ENCODE assay signal across 26 mouse cellular contexts in the genomic region with DNA sequence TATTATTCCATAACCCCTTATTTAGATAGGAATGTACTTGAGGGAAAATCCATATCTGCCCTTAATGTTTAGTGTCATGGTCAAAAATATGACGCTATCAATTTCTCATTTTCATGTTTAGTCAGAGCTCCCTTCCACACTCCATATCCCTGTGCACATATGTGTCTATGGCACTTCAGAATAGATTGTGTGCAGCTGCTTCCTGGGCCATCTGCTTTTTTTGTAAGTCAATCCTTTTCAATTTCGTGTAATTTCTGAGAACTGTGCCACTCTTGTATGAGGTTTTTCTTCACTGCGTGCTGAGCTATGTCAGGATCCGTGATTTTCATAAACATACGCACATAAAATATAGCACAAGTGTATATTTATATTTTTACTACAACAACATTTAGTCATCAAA.
DNase-seq lines count a peak whose midpoint lies in the region; ATAC-seq lines count a peak whose summit lies in the region.
"Had no signal": no experiment of that assay in that cellular context is flagged by ENCODE, and none has a peak within 500 bp of the region (broad histone marks: within the 10 kb centered on the region; RNA-seq: fewer than 3 reads in every experiment).

No protein-coding gene starts in this region.

- no peak for DNase-seq in forebrain, embryonic 10.5 days (ENCODE audit: extremely low spot score, low spot score)
- DNase-seq in layer of hippocampus, adult 9-11 months: peak; percentile 6
- DNase-seq in layer of hippocampus, adult 9-10 months (ENCODE audit: low spot score): no peak
- DNase-seq in mesoderm, embryonic 11.5 days (ENCODE audit: low read depth, low spot score): peak; percentile 2
- DNase-seq: adrenal gland, postnatal 10 days; adrenal gland, postnatal 36 days; B cell, adult 2 months; cerebellum, adult 18-20 months; cerebellum, adult 9-10 months; cerebellum, postnatal 14 days; gastrocnemius, postnatal 25 days; heart, adult 18-20 months; heart, postnatal 10 days; heart, postnatal 36 days; kidney, adult 18-20 months had no signal

- H3K4me3 ChIP-seq in forebrain, embryonic 16.5 days (replicated peaks; ENCODE audit: low read length): no peak overlapping the region
- no peak overlapping the region for H3K4me3 ChIP-seq in forebrain, embryonic 10.5 days
- H3K4me3 ChIP-seq in midbrain, embryonic 13.5 days (replicated peaks): no peak overlapping the region
- H3K4me3 ChIP-seq: heart, embryonic 12.5 days; heart, embryonic 15.5 days; hindbrain, embryonic 10.5 days; hindbrain, embryonic 13.5 days had no signal

- no peaks in the 10 kb centered on the region for H3K36me3 ChIP-seq in forebrain, embryonic 16.5 days (ENCODE audit: control insufficient read depth, insufficient read depth)
- no peaks in the 10 kb centered on the region for H3K36me3 ChIP-seq in forebrain, embryonic 10.5 days (replicated peaks)
- no peaks in the 10 kb centered on the region for H3K36me3 ChIP-seq in midbrain, embryonic 13.5 days
- H3K36me3 ChIP-seq: G1E; heart, embryonic 12.5 days; heart, embryonic 15.5 days; hindbrain, embryonic 10.5 days; hindbrain, embryonic 13.5 days had no signal

- H3K27me3 ChIP-seq in forebrain, embryonic 16.5 days (replicated peaks; ENCODE audit: control insufficient read depth, insufficient read depth, low read length): no peaks in the 10 kb centered on the region
- no peaks in the 10 kb centered on the region for H3K27me3 ChIP-seq in forebrain, embryonic 10.5 days (ENCODE audit: poor library complexity, severe bottlenecking)
- H3K27me3 ChIP-seq in midbrain, embryonic 13.5 days: no peaks in the 10 kb centered on the region
- H3K27me3 ChIP-seq: CH12.LX; heart, embryonic 12.5 days; heart, embryonic 15.5 days; hindbrain, embryonic 13.5 days; Patski had no signal

- no peak overlapping the region for H3K27ac ChIP-seq in forebrain, embryonic 16.5 days (ENCODE audit: low read length)
- no peak overlapping the region for H3K27ac ChIP-seq in forebrain, embryonic 10.5 days
- no peak overlapping the region for H3K27ac ChIP-seq in midbrain, embryonic 13.5 days
- H3K27ac ChIP-seq: heart, embryonic 15.5 days; hindbrain, embryonic 10.5 days; hindbrain, embryonic 13.5 days had no signal

- no peaks in the 10 kb centered on the region for H3K9me3 ChIP-seq in forebrain, embryonic 16.5 days (ENCODE audit: control insufficient read depth, low read length)
- H3K9me3 ChIP-seq in forebrain, embryonic 10.5 days: no peaks in the 10 kb centered on the region
- no peaks in the 10 kb centered on the region for H3K9me3 ChIP-seq in midbrain, embryonic 13.5 days
- H3K9me3 ChIP-seq: G1E; heart, embryonic 12.5 days; heart, embryonic 15.5 days; hindbrain, embryonic 10.5 days; hindbrain, embryonic 13.5 days had no signal

- peak; percentile 58; the same call in 1 of the 2 replicates for ATAC-seq in forebrain, embryonic 16.5 days
- ATAC-seq in midbrain, embryonic 13.5 days: no peak
- ATAC-seq: hindbrain, embryonic 16.5 days; intestine, embryonic 16.5 days; Patski had no signal

- no peak overlapping the region for H3K4me2 ChIP-seq in forebrain, embryonic 16.5 days (ENCODE audit: low read length)
- H3K4me2 ChIP-seq in midbrain, embryonic 13.5 days (replicated peaks): no peak overlapping the region
- H3K4me2 ChIP-seq: heart, embryonic 12.5 days; heart, embryonic 15.5 days; hindbrain, embryonic 13.5 days had no signal

- H3K4me1 ChIP-seq in forebrain, embryonic 16.5 days (replicated peaks; ENCODE audit: control insufficient read depth, insufficient read depth, low read length): no peaks in the 10 kb centered on the region
- H3K4me1 ChIP-seq in forebrain, embryonic 10.5 days: no peaks in the 10 kb centered on the region
- no peaks in the 10 kb centered on the region for H3K4me1 ChIP-seq in midbrain, embryonic 13.5 days (replicated peaks)
- H3K4me1 ChIP-seq: heart, embryonic 12.5 days; heart, embryonic 15.5 days; hindbrain, embryonic 10.5 days; hindbrain, embryonic 13.5 days had no signal

- H3K9ac ChIP-seq in forebrain, embryonic 16.5 days (replicated peaks; ENCODE audit: low read depth, low read length): no peak overlapping the region
- no peak overlapping the region for H3K9ac ChIP-seq in midbrain, embryonic 13.5 days (replicated peaks)
- H3K9ac ChIP-seq: heart, embryonic 12.5 days; heart, embryonic 15.5 days; hindbrain, embryonic 13.5 days had no signal

- WGBS in forebrain, embryonic 16.5 days: 65% methylated on average over 5 of the region's 5 CpGs
- WGBS in forebrain, embryonic 10.5 days: 86% methylated on average over 5 of the region's 5 CpGs
- 87% methylated on average over 5 of the region's 5 CpGs for WGBS in midbrain, embryonic 13.5 days

Comparison
In these comparisons a context has a peak if more than half of its experiments do, and no peak if none do; other contexts are left out.
1. DNase-seq: peak in layer of hippocampus, adult 9-11 months (single experiment) and mesoderm, embryonic 11.5 days (single experiment); none in forebrain, embryonic 10.5 days (single experiment) and layer of hippocampus, adult 9-10 months (single experiment).